Comparison of ENCODE assay signal across 10 mouse cellular contexts in the genomic region with DNA sequence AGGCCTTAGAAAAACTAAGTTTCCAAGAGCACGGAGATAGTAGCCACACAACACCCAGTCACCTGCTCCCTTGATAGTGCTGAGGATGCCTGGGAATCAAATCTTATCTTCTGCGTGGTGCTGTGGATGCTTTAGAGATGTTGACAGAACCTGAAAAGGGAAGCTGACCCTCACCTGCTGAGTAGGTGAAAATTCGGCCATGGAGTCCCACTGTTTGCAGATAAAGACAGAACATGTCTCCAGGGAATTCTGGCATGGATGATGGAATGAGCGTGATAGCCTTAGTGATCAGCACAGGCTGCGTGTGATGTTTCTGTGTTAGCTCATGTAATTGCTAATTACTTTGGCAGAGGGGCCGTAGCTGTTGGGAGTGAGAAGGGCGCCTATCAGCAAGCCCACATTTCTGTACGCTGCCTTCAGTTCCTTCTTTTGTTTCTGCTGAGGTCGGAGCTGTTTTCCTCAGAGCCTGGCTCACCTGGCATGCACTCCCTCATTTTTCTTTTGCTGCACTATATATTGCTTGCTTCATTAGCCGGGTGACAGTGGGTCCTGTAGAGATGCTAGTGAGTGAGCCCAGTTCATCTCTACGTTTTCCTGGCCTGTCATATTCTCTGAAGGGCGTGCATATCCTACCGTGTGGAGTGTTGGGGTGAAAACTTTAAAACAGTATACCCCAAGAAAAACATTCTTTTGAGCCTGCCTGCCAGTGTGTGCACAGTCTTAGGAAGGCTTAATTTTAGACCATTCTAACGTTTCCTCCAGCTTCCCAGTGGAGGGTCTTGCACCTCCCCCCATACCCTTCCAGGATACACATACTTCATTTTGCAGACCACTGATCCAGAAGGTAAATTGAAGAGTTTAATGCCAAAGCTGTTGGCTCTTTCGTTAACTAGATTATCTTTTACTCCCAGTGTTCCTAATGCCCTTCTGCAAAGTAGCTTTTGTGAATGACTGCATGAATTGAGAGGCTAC. TPM values are rescaled to one million over a fixed set of nuclear protein-coding genes. Genes with fewer than 3 reads are reported as not detected.
DNase-seq lines count a peak whose midpoint lies in the region; ATAC-seq lines count a peak whose summit lies in the region.
"Had no signal": no experiment of that assay in that cellular context is flagged by ENCODE, and none has a peak within 500 bp of the region (broad histone marks: within the 10 kb centered on the region; RNA-seq: fewer than 3 reads in every experiment).

No protein-coding gene starts in this region.

- H3K36me3 ChIP-seq in intestine, embryonic 16.5 days (ENCODE audit: control insufficient read depth, insufficient read depth, low read length), result no peaks in the 10 kb centered on the region
- H3K36me3 ChIP-seq in intestine, embryonic 15.5 days, result no peaks in the 10 kb centered on the region
- H3K36me3 ChIP-seq in embryonic facial prominence, embryonic 15.5 days, result no peaks in the 10 kb centered on the region
- H3K36me3 ChIP-seq in midbrain, embryonic 14.5 days (ENCODE audit: control insufficient read depth, insufficient read depth, low read length), result no peaks in the 10 kb centered on the region

- no peak overlapping the region for H3K9ac ChIP-seq in intestine, embryonic 16.5 days (ENCODE audit: low read depth, low read length)
- H3K9ac ChIP-seq in intestine, embryonic 15.5 days, result no peak overlapping the region
- no peak overlapping the region for H3K9ac ChIP-seq in embryonic facial prominence, embryonic 15.5 days
- H3K9ac ChIP-seq in midbrain, embryonic 14.5 days (replicated peaks; ENCODE audit: low read length), result no peak overlapping the region

- no peak overlapping the region for H3K4me3 ChIP-seq in intestine, embryonic 16.5 days (ENCODE audit: low read length)
- no peak overlapping the region for H3K4me3 ChIP-seq in intestine, embryonic 15.5 days (replicated peaks)
- no peak overlapping the region for H3K4me3 ChIP-seq in embryonic facial prominence, embryonic 15.5 days (replicated peaks)
- H3K4me3 ChIP-seq in midbrain, embryonic 14.5 days (replicated peaks; ENCODE audit: low read depth, low read length), result no peak overlapping the region
- H3K4me3 ChIP-seq: megakaryocyte, embryonic 14.5 days had no signal

- no peak overlapping the region for H3K4me2 ChIP-seq in intestine, embryonic 16.5 days (ENCODE audit: low read depth, low read length)
- H3K4me2 ChIP-seq in intestine, embryonic 15.5 days (replicated peaks), result no peak overlapping the region
- H3K4me2 ChIP-seq in embryonic facial prominence, embryonic 15.5 days (replicated peaks), result no peak overlapping the region
- no peak overlapping the region for H3K4me2 ChIP-seq in midbrain, embryonic 14.5 days (ENCODE audit: low read length)

- H3K9me3 ChIP-seq in intestine, embryonic 16.5 days (ENCODE audit: control insufficient read depth, low read length), result no peaks in the 10 kb centered on the region
- no peaks in the 10 kb centered on the region for H3K9me3 ChIP-seq in intestine, embryonic 15.5 days
- H3K9me3 ChIP-seq in embryonic facial prominence, embryonic 15.5 days (replicated peaks), result no peaks in the 10 kb centered on the region
- no peaks in the 10 kb centered on the region for H3K9me3 ChIP-seq in midbrain, embryonic 14.5 days (ENCODE audit: control insufficient read depth, low read length)
- H3K9me3 ChIP-seq: megakaryocyte, embryonic 14.5 days had no signal

- WGBS in intestine, embryonic 16.5 days, result 60% methylated on average over 15 of the region's 15 CpGs
- 56% methylated on average over 15 of the region's 15 CpGs for WGBS in intestine, embryonic 15.5 days
- WGBS in embryonic facial prominence, embryonic 15.5 days, result 51% methylated on average over 15 of the region's 15 CpGs
- WGBS in midbrain, embryonic 14.5 days, result 40% methylated on average over 15 of the region's 15 CpGs

- peak; percentile 47 for DNase-seq in midbrain, embryonic 14.5 days
- DNase-seq in left cerebral cortex, adult 9 months (ENCODE audit: low spot score in 2 of 2), result no peak
- DNase-seq in adrenal gland, postnatal 36 days, result no peak
- DNase-seq: kidney, postnatal 25 days; liver had no signal

- H3K27ac ChIP-seq in intestine, embryonic 16.5 days (ENCODE audit: low read length), result peak overlapping the region; percentile 13
- no peak overlapping the region for H3K27ac ChIP-seq in intestine, embryonic 15.5 days
- 0 out of 2 replicates have a peak overlapping the region, but pooled peaks have one; percentile 28 for H3K27ac ChIP-seq in embryonic facial prominence, embryonic 15.5 days (replicated peaks)
- no peak overlapping the region; the same call in 1 of the 2 replicates for H3K27ac ChIP-seq in midbrain, embryonic 14.5 days (replicated peaks; ENCODE audit: low read depth, low read length)

- H3K27me3 ChIP-seq in intestine, embryonic 16.5 days (replicated peaks; ENCODE audit: control insufficient read depth, insufficient read depth, low read length), result no peaks in the 10 kb centered on the region
- no peaks in the 10 kb centered on the region for H3K27me3 ChIP-seq in intestine, embryonic 15.5 days (replicated peaks)
- H3K27me3 ChIP-seq in embryonic facial prominence, embryonic 15.5 days, result no peaks in the 10 kb centered on the region
- H3K27me3 ChIP-seq in midbrain, embryonic 14.5 days (ENCODE audit: control insufficient read depth, insufficient read depth, low read length), result no peaks in the 10 kb centered on the region
- H3K27me3 ChIP-seq: megakaryocyte, embryonic 14.5 days had no signal

- peaks cover 59% of the 10 kb centered on the region for H3K4me1 ChIP-seq in intestine, embryonic 16.5 days (ENCODE audit: control insufficient read depth, insufficient read depth, low read length)
- peaks cover 56% of the 10 kb centered on the region for H3K4me1 ChIP-seq in intestine, embryonic 15.5 days (replicated peaks)
- peaks cover 87% of the 10 kb centered on the region for H3K4me1 ChIP-seq in embryonic facial prominence, embryonic 15.5 days
- H3K4me1 ChIP-seq in midbrain, embryonic 14.5 days (ENCODE audit: control insufficient read depth, insufficient read depth, low read length), result peaks cover 15% of the 10 kb centered on the region

- ATAC-seq in intestine, embryonic 16.5 days, result no peak
- no peak for ATAC-seq in intestine, embryonic 15.5 days
- no peak for ATAC-seq in embryonic facial prominence, embryonic 15.5 days (ENCODE audit: insufficient number of reproducible peaks, low FRiP score, low TSS enrichment, low read depth)
- peak; percentile 22 to 35; a peak in 2 of 4 replicates for ATAC-seq in hematopoietic stem cell, adult 5-6 weeks (replicated peaks in 1 of 2; ENCODE audit: insufficient read depth in 1 of 2, low FRiP score in 2 of 2, low TSS enrichment in 1 of 2, low read depth in 1 of 2, poor library complexity in 2 of 2, severe bottlenecking in 2 of 2)
- ATAC-seq in midbrain, embryonic 14.5 days (ENCODE audit: low FRiP score, low TSS enrichment), result 0 out of 2 replicates have a peak, but pooled peaks have one; percentile 12

RNA-seq across cellular contexts. Expression of a gene that starts 21.6 kb away (rescaled TPM):
- 9.1 and 10.9 TPM in 2 replicates for polyA plus RNA-seq in intestine, embryonic 16.5 days (2015; fragmentation: Nextera tagmentation; extraction: Ambion mirVana)
- 15.8 and 17.9 TPM in 2 replicates for polyA plus RNA-seq in intestine, embryonic 15.5 days (2015; fragmentation: Nextera tagmentation; extraction: Ambion mirVana)
- 30.6 and 31.8 TPM in 2 replicates for polyA plus RNA-seq in embryonic facial prominence, embryonic 15.5 days (2015; fragmentation: Nextera tagmentation; extraction: Ambion mirVana)
- total RNA-seq in hematopoietic stem cell, adult 5-6 weeks (2017), result 46.6 and 58.7 TPM in 2 replicates
- 5.2 and 10.8 TPM in 2 replicates for polyA plus RNA-seq in midbrain, embryonic 14.5 days (2014; fragmentation: Nextera tagmentation; extraction: Ambion mirVana)
- 10 to 100 TPM; 66.1 to 76.2 TPM for total RNA-seq in adrenal gland, postnatal 36 days (2021)

Comparison
In these comparisons a context has a peak if more than half of its experiments do, and no peak if none do; other contexts are left out.
1. H3K27ac ChIP-seq: peak in intestine, embryonic 16.5 days (single experiment) and embryonic facial prominence, embryonic 15.5 days (single experiment); none in intestine, embryonic 15.5 days (single experiment) and midbrain, embryonic 14.5 days (single experiment).
2. ATAC-seq: peak in hematopoietic stem cell, adult 5-6 weeks (2 of 2) and midbrain, embryonic 14.5 days (single experiment); none in intestine, embryonic 16.5 days (single experiment), intestine, embryonic 15.5 days (single experiment) and embryonic facial prominence, embryonic 15.5 days (single experiment).